Mouse (Mus musculus) MEL (cell line): ENCODE measurements around the gene Crim1. TPM values are rescaled to one million over a fixed set of nuclear protein-coding genes. Genes with fewer than 3 reads are reported as not detected.

ENCODE experiments used
- DNase-seq: peaks from one replicate; pipeline ENCODE4 v3.0.0; 2011; ENCODE audit warnings: low read depth, low spot score
- H3K27ac ChIP-seq: 2 replicates; pipeline ENCODE4 v1.5.1; 2012; ENCODE audit warnings: low read depth, mild to moderate bottlenecking, control low read depth, low read length, moderate library complexity; ENCODE audit not compliant: control insufficient read depth
- H3K27me3 ChIP-seq, 2 experiments: fragments of 150-350 bp in 1 of 2; sonication (generic) in 1 of 2; 2 replicates each; pipeline ENCODE4 v1.6.1; 2012; ENCODE audit warnings: low read length in 2 of 2, mild to moderate bottlenecking in 2 of 2, improper control_type of control experiment in 1 of 2, moderate library complexity in 1 of 2; ENCODE audit not compliant: insufficient read depth in 2 of 2, control insufficient read depth in 1 of 2
- H3K36me3 ChIP-seq, 2 experiments: 2 replicates each; pipeline ENCODE4 v1.6.1; 2012 to 2014; ENCODE audit warnings: low read length in 2 of 2, improper control_type of control experiment in 1 of 2, inconsistent platforms in 1 of 2, mild to moderate bottlenecking in 1 of 2; ENCODE audit not compliant: insufficient read depth in 2 of 2, control insufficient read depth in 1 of 2
- H3K4me1 ChIP-seq, 2 experiments: fragments of 150-350 bp in 1 of 2; sonication (generic) in 1 of 2; 2 replicates each; pipeline ENCODE4 v1.6.1; 2012; ENCODE audit warnings: low read length in 2 of 2, improper control_type of control experiment in 1 of 2, mild to moderate bottlenecking in 1 of 2; ENCODE audit not compliant: insufficient read depth in 2 of 2, control insufficient read depth in 1 of 2
- H3K4me3 ChIP-seq, 2 experiments: fragments of 150-350 bp in 1 of 2; sonication (generic) in 1 of 2; 2 replicates each; pipeline ENCODE4 v1.5.1; 2012; ENCODE audit warnings: low read depth in 2 of 2, low read length in 2 of 2, mild to moderate bottlenecking in 2 of 2, moderate library complexity in 2 of 2, control low read depth in 1 of 2, improper control_type of control experiment in 1 of 2; ENCODE audit not compliant: control insufficient read depth in 1 of 2, insufficient read depth in 1 of 2
- H3K79me2 ChIP-seq: 2 replicates; pipeline ENCODE4 v1.6.1; 2012; ENCODE audit warnings: mild to moderate bottlenecking, low read length, moderate library complexity; ENCODE audit not compliant: control insufficient read depth, poor library complexity, insufficient read depth
- H3K9ac ChIP-seq: 2 replicates; pipeline ENCODE4 v1.6.1; 2012; ENCODE audit warnings: low read depth, mild to moderate bottlenecking, control low read depth, low read length, moderate library complexity; ENCODE audit not compliant: control insufficient read depth, poor library complexity, severe bottlenecking
- H3K9me3 ChIP-seq: fragments of 150-350 bp; sonication (generic); replicated peaks from 2 replicates; pipeline ENCODE4 v1.6.1; 2012; ENCODE audit warnings: mild to moderate bottlenecking, low read length, improper control_type of control experiment, moderate library complexity; ENCODE audit not compliant: insufficient read depth
- BHLHE40 ChIP-seq: IDR thresholded peaks from 2 replicates; pipeline ENCODE4 v1.6.1; 2012; ENCODE audit warnings: low read depth, mild to moderate bottlenecking, inconsistent platforms, low read length, improper control_type of control experiment, borderline replicate concordance
- CTCF ChIP-seq, 3 experiments: IDR thresholded peaks in 2 of 3; conservative IDR thresholded peaks in 1 of 3; 2 replicates each; pipeline ENCODE4 v1.5.1; 2011 to 2012; ENCODE audit warnings: low read length in 3 of 3, low read depth in 2 of 3, mild to moderate bottlenecking in 2 of 3, improper control_type of control experiment in 1 of 3, inconsistent platforms in 1 of 3, mixed read lengths in 1 of 3, moderate library complexity in 1 of 3; ENCODE audit not compliant: control insufficient read depth in 1 of 3, insufficient read depth in 1 of 3, poor library complexity in 1 of 3, severe bottlenecking in 1 of 3
- ELF1 ChIP-seq: IDR thresholded peaks from 2 replicates; pipeline ENCODE4 v1.6.1; 2014; ENCODE audit warnings: low read depth, mild to moderate bottlenecking, inconsistent platforms, low read length, improper control_type of control experiment, moderate library complexity
- ETS1 ChIP-seq: IDR thresholded peaks from 2 replicates; pipeline ENCODE4 v1.6.1; 2012; ENCODE audit warnings: low read depth, mild to moderate bottlenecking, inconsistent platforms, low read length, improper control_type of control experiment, moderate library complexity
- GABPA ChIP-seq: IDR thresholded peaks from 2 replicates; pipeline ENCODE4 v1.6.1; 2012; ENCODE audit warnings: low read depth, mild to moderate bottlenecking, inconsistent platforms, low read length, improper control_type of control experiment, moderate library complexity
- GATA1 ChIP-seq: IDR thresholded peaks from 2 replicates; pipeline ENCODE4 v1.6.1; 2011; ENCODE audit warnings: low read depth, low read length, improper control_type of control experiment
- HCFC1 ChIP-seq: IDR thresholded peaks from 2 replicates; pipeline ENCODE4 v1.6.1; 2012; ENCODE audit warnings: low read depth, mild to moderate bottlenecking, inconsistent platforms, low read length, improper control_type of control experiment, moderate library complexity
- JUND ChIP-seq: IDR thresholded peaks from 2 replicates; pipeline ENCODE4 v1.6.1; 2011; ENCODE audit warnings: low read depth, mild to moderate bottlenecking, improper control_type of control experiment, low read length
- KAT2A ChIP-seq: conservative IDR thresholded peaks from 2 replicates; pipeline ENCODE4 v1.6.1; 2012; ENCODE audit warnings: low read depth, low read length, improper control_type of control experiment, inconsistent platforms
- MAFK ChIP-seq: IDR thresholded peaks from 2 replicates; pipeline ENCODE4 v1.6.1; 2011; ENCODE audit warnings: low read depth, mild to moderate bottlenecking, low read length, improper control_type of control experiment, borderline replicate concordance
- MAX ChIP-seq: IDR thresholded peaks from 2 replicates; pipeline ENCODE4 v1.6.1; 2011; ENCODE audit warnings: low read length, improper control_type of control experiment
- MEF2A ChIP-seq: IDR thresholded peaks from 2 replicates; pipeline ENCODE4 v1.6.1; 2014; ENCODE audit warnings: low read depth, mild to moderate bottlenecking, inconsistent platforms, low read length, improper control_type of control experiment; ENCODE audit not compliant: poor library complexity, insufficient replicate concordance, severe bottlenecking; ENCODE audit errors: extremely low read depth
- NELFE ChIP-seq: IDR thresholded peaks from 2 replicates; pipeline ENCODE4 v1.6.1; 2011; ENCODE audit warnings: low read depth, low read length, improper control_type of control experiment
- NRF1 ChIP-seq: IDR thresholded peaks from 2 replicates; pipeline ENCODE4 v1.6.1; 2014; ENCODE audit warnings: low read depth, mild to moderate bottlenecking, inconsistent platforms, low read length, improper control_type of control experiment, moderate library complexity; ENCODE audit not compliant: poor library complexity, insufficient read depth, severe bottlenecking
- POLR2AphosphoS2 ChIP-seq: IDR thresholded peaks from 2 replicates; pipeline ENCODE4 v1.6.1; 2011; ENCODE audit warnings: low read length, improper control_type of control experiment
- TAL1 ChIP-seq: IDR thresholded peaks from 2 replicates; pipeline ENCODE4 v1.6.1; 2012; ENCODE audit warnings: mild to moderate bottlenecking, inconsistent platforms, low read length, moderate library complexity, mixed read lengths
- TCF12 ChIP-seq: IDR thresholded peaks from 2 replicates; pipeline ENCODE4 v1.6.1; 2014; ENCODE audit warnings: low read depth, mild to moderate bottlenecking, inconsistent platforms, low read length, improper control_type of control experiment, moderate library complexity
- UBTF ChIP-seq: IDR thresholded peaks from 2 replicates; pipeline ENCODE4 v1.6.1; 2012; ENCODE audit warnings: low read depth, mild to moderate bottlenecking, inconsistent platforms, low read length, improper control_type of control experiment, moderate library complexity, borderline replicate concordance; ENCODE audit not compliant: insufficient read depth
- USF2 ChIP-seq, 2 experiments: IDR thresholded peaks; 2 replicates each; pipeline ENCODE4 v1.6.1; 2011 to 2012; ENCODE audit warnings: improper control_type of control experiment in 2 of 2, low read length in 2 of 2, borderline replicate concordance in 1 of 2, inconsistent platforms in 1 of 2, low read depth in 1 of 2, mild to moderate bottlenecking in 1 of 2; ENCODE audit not compliant: insufficient read depth in 1 of 2
- ZC3H11A ChIP-seq: IDR thresholded peaks from 2 replicates; pipeline ENCODE4 v1.6.1; 2012; ENCODE audit warnings: low read depth, mild to moderate bottlenecking, inconsistent platforms, low read length, improper control_type of control experiment
- ZKSCAN1 ChIP-seq: IDR thresholded peaks from 2 replicates; pipeline ENCODE4 v1.6.1; 2012; ENCODE audit warnings: low read depth, mild to moderate bottlenecking, inconsistent platforms, low read length, improper control_type of control experiment, moderate library complexity
- ZMIZ1 ChIP-seq: IDR thresholded peaks from 2 replicates; pipeline ENCODE4 v1.6.1; 2012; ENCODE audit warnings: low read depth, mild to moderate bottlenecking, inconsistent platforms, low read length, improper control_type of control experiment, moderate library complexity
- polyA plus RNA-seq, 2 experiments: library from polyadenylated mRNA; stranded (reverse) in 1 of 2; unstranded in 1 of 2; fragments of >175 nt in 1 of 2; fragments of >200 nt in 1 of 2; gene quantifications; 2 replicates each; pipeline versions ENCODE4 v1.2.1 to v1.2.4; 2012; ENCODE audit warnings: low replicate concordance in 2 of 2, low read depth in 1 of 2; ENCODE audit not compliant: insufficient read length in 2 of 2, insufficient read depth in 1 of 2, missing spikeins in 1 of 2
- total RNA-seq: library from RNA; depleted of rRNA; stranded (reverse); fragments of 300-350 nt; gene quantifications from 2 replicates; pipeline ENCODE4 v1.2.3, GENCODE M21; 2012

The Crim1 gene
- total and polyA plus RNA-seq, 3 experiments: not detected

GRCm38 (mm10) chr17:78246634-78247383 is 46.8 kb downstream of the Crim1 start:
- no peak; the same call in 1 of the 2 replicates for TF ChIP-seq ETS1
- TF ChIP-seq MAFK: no peak
- TF ChIP-seq GABPA: no peak
- no peak for TF ChIP-seq MEF2A
- no peak for TF ChIP-seq ZC3H11A
- TF ChIP-seq JUND: no peak
- TF ChIP-seq TAL1: no peak
- TF ChIP-seq HCFC1: no peak
- no peak for TF ChIP-seq NRF1
- Histone ChIP-seq H3K9me3 (no peaks in the 10 kb centered on the region), H3K36me3 (peaks cover 0 to 14% of the 10 kb centered on the region in 2 experiments; a peak in 2 of 4 replicates), H3K27me3 (no peaks in the 10 kb centered on the region), H3K9ac (no peak overlapping the region), H3K4me3 (no peak overlapping the region), H3K4me1 (peaks cover 0 to 12% of the 10 kb centered on the region in 2 experiments; a peak in 3 of 4 replicates), H3K27ac (no peak overlapping the region), H3K79me2 (no peaks in the 10 kb centered on the region)
- DNase-seq: peak; percentile 51

DNA sequence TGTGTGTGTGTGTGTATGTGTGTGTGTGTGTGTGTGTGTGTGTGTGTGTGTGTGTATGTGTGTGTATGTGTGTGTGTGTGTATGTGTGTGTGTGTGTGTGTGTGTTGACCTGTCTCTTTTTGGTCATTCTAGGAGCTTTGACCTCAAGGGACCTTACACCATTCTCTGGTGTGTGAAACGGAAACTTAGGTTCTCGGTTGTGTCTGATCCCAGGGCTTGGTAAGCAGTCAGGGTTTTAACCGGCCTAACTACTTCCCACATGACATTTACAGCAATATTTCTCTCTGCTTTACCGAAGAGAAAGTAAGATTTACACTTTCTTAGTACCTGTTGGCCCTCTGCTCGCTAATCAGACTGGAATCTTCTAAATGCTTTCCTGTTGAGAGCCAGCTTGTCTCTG is 48.1 kb downstream of the Crim1 start:
- Histone ChIP-seq H3K27ac (no peak overlapping the region), H3K9ac (no peak overlapping the region), H3K9me3 (no peaks in the 10 kb centered on the region), H3K27me3 (no peaks in the 10 kb centered on the region), H3K79me2 (no peaks in the 10 kb centered on the region), H3K4me3 (no peak overlapping the region), H3K36me3 (peaks cover 0 to 14% of the 10 kb centered on the region in 2 experiments; a peak in 2 of 4 replicates), H3K4me1 (peaks cover 0 to 12% of the 10 kb centered on the region in 2 experiments; a peak in 3 of 4 replicates)
- no peak for TF ChIP-seq ZC3H11A
- no peak for TF ChIP-seq GATA1
- no peak for TF ChIP-seq BHLHE40
- TF ChIP-seq CTCF (IDR thresholded peaks at IDR 0.05 in 2 of 3, conservative IDR thresholded peaks at IDR 0.05 in 1 of 3; ENCODE audit: control insufficient read depth in 1 of 3, insufficient read depth in 1 of 3, low read depth in 2 of 3, low read length in 3 of 3, poor library complexity in 1 of 3, severe bottlenecking in 1 of 3): no peak
- TF ChIP-seq MAX: no peak
- no peak for TF ChIP-seq ZKSCAN1
- TF ChIP-seq UBTF: no peak
- no peak for TF ChIP-seq POLR2AphosphoS2
- TF ChIP-seq KAT2A: no peak
- TF ChIP-seq USF2 (IDR thresholded peaks at IDR 0.05; ENCODE audit: borderline replicate concordance in 1 of 2, insufficient read depth in 1 of 2, low read depth in 1 of 2, low read length in 2 of 2): no peak
- TF ChIP-seq ZMIZ1: no peak
- no peak for TF ChIP-seq JUND
- TF ChIP-seq NRF1: no peak
- no peak for TF ChIP-seq TCF12
- no peak for TF ChIP-seq ELF1
- TF ChIP-seq NELFE: no peak
- no peak for DNase-seq
